Comparison of ENCODE assay signal across 9 mouse cellular contexts in the genomic region with DNA sequence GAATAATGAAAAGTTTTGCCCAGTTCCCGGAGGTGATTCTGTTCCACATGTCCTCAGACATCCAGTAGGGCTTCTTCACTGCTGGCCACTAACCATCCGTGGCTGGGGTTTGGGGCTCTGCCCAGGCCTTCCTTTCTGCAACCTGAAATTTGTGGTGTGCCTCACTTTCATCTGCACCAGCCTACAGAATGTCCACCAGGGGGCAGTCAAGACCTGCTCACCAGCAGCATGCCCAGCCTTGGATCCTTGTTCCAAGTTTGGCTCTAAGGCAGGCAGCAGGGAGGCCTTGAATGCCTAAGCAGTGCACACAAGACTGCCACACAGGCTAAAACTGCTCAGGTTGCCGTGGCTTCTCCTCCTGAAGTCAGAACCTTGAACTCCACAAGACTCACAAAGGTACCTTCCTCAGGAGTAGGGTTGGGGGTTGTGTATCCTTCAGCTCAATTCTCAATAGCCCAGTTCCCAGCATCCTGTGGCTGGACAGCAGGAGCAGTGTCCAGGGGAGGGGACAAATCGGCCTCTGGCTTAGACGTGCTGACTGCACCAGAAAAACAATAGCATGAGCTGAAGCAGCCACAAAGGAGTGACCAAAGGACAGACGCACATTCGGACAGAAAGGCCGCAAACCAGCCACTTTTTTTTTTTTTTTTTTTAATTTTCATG. TPM values are rescaled to one million over a fixed set of nuclear protein-coding genes. Genes with fewer than 3 reads are reported as not detected.
DNase-seq lines count a peak whose midpoint lies in the region; ATAC-seq lines count a peak whose summit lies in the region.
"Had no signal": no experiment of that assay in that cellular context is flagged by ENCODE, and none has a peak within 500 bp of the region (broad histone marks: within the 10 kb centered on the region; RNA-seq: fewer than 3 reads in every experiment).

No protein-coding gene starts in this region.

- DNase-seq in CD8-positive naive resting alpha-beta T cell, adult 2 months (ENCODE audit: low read depth in 2 of 2, low spot score in 2 of 2) = peak; percentile 81 to 83
- peak; percentile 78 for DNase-seq in c-Kit-positive CD71-negative TER-119-negative erythroid progenitor cells, embryonic 14.5 days (ENCODE audit: low read depth)
- peak; percentile 92 for DNase-seq in forebrain, embryonic 11.5 days (ENCODE audit: low spot score)
- peak; percentile 91 for DNase-seq in kidney, postnatal 14 days
- DNase-seq in natural killer cell, adult 2 months (ENCODE audit: low spot score in 2 of 2) = peak; percentile 77 to 84

- peak overlapping the region; percentile 31; the same call in 1 of the 2 replicates for H3K9ac ChIP-seq in forebrain, embryonic 11.5 days (ENCODE audit: low read length)
- H3K9ac ChIP-seq in heart, embryonic 15.5 days = no peak overlapping the region
- no peak overlapping the region for H3K9ac ChIP-seq in liver, embryonic 12.5 days
- H3K9ac ChIP-seq in stomach, embryonic 14.5 days (replicated peaks; ENCODE audit: low read depth, low read length) = no peak overlapping the region

- no peaks in the 10 kb centered on the region; the same call in 1 of the 2 replicates for H3K4me1 ChIP-seq in forebrain, embryonic 11.5 days (replicated peaks; ENCODE audit: control insufficient read depth, insufficient read depth, low read length)
- peaks cover 8% of the 10 kb centered on the region for H3K4me1 ChIP-seq in heart, embryonic 15.5 days (replicated peaks)
- H3K4me1 ChIP-seq in liver, embryonic 12.5 days = 0 out of 2 replicates have a peak, but pooled peaks cover 6% of the 10 kb centered on the region
- no peaks in the 10 kb centered on the region for H3K4me1 ChIP-seq in stomach, embryonic 14.5 days (ENCODE audit: control insufficient read depth, insufficient read depth, low read length)

- no peaks in the 10 kb centered on the region for H3K9me3 ChIP-seq in forebrain, embryonic 11.5 days (ENCODE audit: control insufficient read depth, low read length)
- H3K9me3 ChIP-seq in heart, embryonic 15.5 days (replicated peaks) = no peaks in the 10 kb centered on the region
- no peaks in the 10 kb centered on the region for H3K9me3 ChIP-seq in liver, embryonic 12.5 days (replicated peaks)
- no peaks in the 10 kb centered on the region for H3K9me3 ChIP-seq in stomach, embryonic 14.5 days (ENCODE audit: control insufficient read depth, low read depth, low read length)

- peak; percentile 87 for ATAC-seq in forebrain, embryonic 11.5 days (replicated peaks; ENCODE audit: low FRiP score)
- peak; percentile 44 for ATAC-seq in heart, embryonic 15.5 days (replicated peaks; ENCODE audit: insufficient number of reproducible peaks, insufficient read depth, low FRiP score, low read depth)
- 0 out of 2 replicates have a peak, but pooled peaks have one; percentile 46 for ATAC-seq in liver, embryonic 12.5 days
- ATAC-seq in stomach, embryonic 14.5 days (ENCODE audit: insufficient number of reproducible peaks, insufficient read depth, low FRiP score, low read depth) = peak; percentile 81; the same call in 1 of the 2 replicates

- no peak overlapping the region for H3K27ac ChIP-seq in forebrain, embryonic 11.5 days (ENCODE audit: low read depth, low read length)
- 0 out of 2 replicates have a peak overlapping the region, but pooled peaks have one; percentile 14 for H3K27ac ChIP-seq in heart, embryonic 15.5 days
- no peak overlapping the region for H3K27ac ChIP-seq in liver, embryonic 12.5 days
- H3K27ac ChIP-seq in stomach, embryonic 14.5 days (ENCODE audit: low read length) = no peak overlapping the region; the same call in 1 of the 2 replicates
- H3K27ac ChIP-seq: macrophage had no signal

- H3K36me3 ChIP-seq in forebrain, embryonic 11.5 days (ENCODE audit: control insufficient read depth, insufficient read depth, low read length) = no peaks in the 10 kb centered on the region
- H3K36me3 ChIP-seq in heart, embryonic 15.5 days = no peaks in the 10 kb centered on the region; the same call in 1 of the 2 replicates
- 0 out of 2 replicates have a peak, but pooled peaks cover under 1% of the 10 kb centered on the region for H3K36me3 ChIP-seq in liver, embryonic 12.5 days
- no peaks in the 10 kb centered on the region for H3K36me3 ChIP-seq in stomach, embryonic 14.5 days (ENCODE audit: control insufficient read depth, insufficient read depth, low read length)

- H3K27me3 ChIP-seq in forebrain, embryonic 11.5 days (ENCODE audit: control insufficient read depth, insufficient read depth, low read length) = no peaks in the 10 kb centered on the region
- no peaks in the 10 kb centered on the region for H3K27me3 ChIP-seq in heart, embryonic 15.5 days
- no peaks in the 10 kb centered on the region for H3K27me3 ChIP-seq in liver, embryonic 12.5 days (replicated peaks)
- H3K27me3 ChIP-seq in stomach, embryonic 14.5 days (ENCODE audit: control insufficient read depth, insufficient read depth, low read length) = no peaks in the 10 kb centered on the region

- 29% methylated on average over 8 of the region's 8 CpGs for WGBS in forebrain, embryonic 11.5 days
- WGBS in heart, embryonic 15.5 days = 43% methylated on average over 8 of the region's 8 CpGs
- 44% methylated on average over 8 of the region's 8 CpGs for WGBS in liver, embryonic 12.5 days (ENCODE audit: insufficient replicate concordance)
- 48% methylated on average over 8 of the region's 8 CpGs for WGBS in stomach, embryonic 14.5 days

- H3K4me2 ChIP-seq in forebrain, embryonic 11.5 days (ENCODE audit: low read depth, low read length, severe bottlenecking) = no peak overlapping the region
- no peak overlapping the region for H3K4me2 ChIP-seq in heart, embryonic 15.5 days
- H3K4me2 ChIP-seq in liver, embryonic 12.5 days = no peak overlapping the region
- H3K4me2 ChIP-seq in stomach, embryonic 14.5 days (replicated peaks; ENCODE audit: low read depth, low read length) = no peak overlapping the region

- no peak overlapping the region for H3K4me3 ChIP-seq in forebrain, embryonic 11.5 days (ENCODE audit: low read depth, low read length)
- no peak overlapping the region for H3K4me3 ChIP-seq in heart, embryonic 15.5 days
- no peak overlapping the region for H3K4me3 ChIP-seq in liver, embryonic 12.5 days
- H3K4me3 ChIP-seq in stomach, embryonic 14.5 days (ENCODE audit: low read depth, low read length) = no peak overlapping the region

RNA-seq across cellular contexts. Expression of a gene that starts 9.0 kb away (rescaled TPM):
- 4.8 TPM in 2 replicates for polyA plus RNA-seq in forebrain, embryonic 11.5 days (2014; fragmentation: Nextera tagmentation; extraction: Ambion mirVana)
- 1.9 and 2.5 TPM in 2 replicates for polyA plus RNA-seq in heart, embryonic 15.5 days (2015; fragmentation: Nextera tagmentation; extraction: Ambion mirVana)
- 2.0 and 2.1 TPM in 2 replicates for polyA plus RNA-seq in liver, embryonic 12.5 days (2016; fragmentation: Nextera tagmentation; extraction: Ambion mirVana)
- 4.1 and 4.8 TPM in 2 replicates for polyA plus RNA-seq in stomach, embryonic 14.5 days (2014; fragmentation: Nextera tagmentation; extraction: Ambion mirVana)

RNA-seq across cellular contexts. Expression of a gene that starts 9.2 kb away (rescaled TPM):
- polyA plus RNA-seq in forebrain, embryonic 11.5 days (2014; fragmentation: Nextera tagmentation; extraction: Ambion mirVana) = 130 and 137 TPM in 2 replicates
- 117 and 120 TPM in 2 replicates for polyA plus RNA-seq in heart, embryonic 15.5 days (2015; fragmentation: Nextera tagmentation; extraction: Ambion mirVana)
- polyA plus RNA-seq in liver, embryonic 12.5 days (2016; fragmentation: Nextera tagmentation; extraction: Ambion mirVana) = 107 and 109 TPM in 2 replicates
- polyA plus RNA-seq in stomach, embryonic 14.5 days (2014; fragmentation: Nextera tagmentation; extraction: Ambion mirVana) = 174 and 183 TPM in 2 replicates

RNA-seq across cellular contexts. Expression of a gene that starts 28.6 kb away (rescaled TPM):
- 7.2 and 9.7 TPM in 2 replicates for polyA plus RNA-seq in forebrain, embryonic 11.5 days (2014; fragmentation: Nextera tagmentation; extraction: Ambion mirVana)
- polyA plus RNA-seq in heart, embryonic 15.5 days (2015; fragmentation: Nextera tagmentation; extraction: Ambion mirVana) = 16.3 and 18.6 TPM in 2 replicates
- polyA plus RNA-seq in liver, embryonic 12.5 days (2016; fragmentation: Nextera tagmentation; extraction: Ambion mirVana) = 10.3 TPM in 2 replicates
- 6.5 and 6.7 TPM in 2 replicates for polyA plus RNA-seq in stomach, embryonic 14.5 days (2014; fragmentation: Nextera tagmentation; extraction: Ambion mirVana)

RNA-seq across cellular contexts. Expression of a gene that starts 38.8 kb away (rescaled TPM):
- 2.4 and 3.1 TPM in 2 replicates for polyA plus RNA-seq in forebrain, embryonic 11.5 days (2014; fragmentation: Nextera tagmentation; extraction: Ambion mirVana)
- 0.43 and 2.4 TPM in 2 replicates for polyA plus RNA-seq in heart, embryonic 15.5 days (2015; fragmentation: Nextera tagmentation; extraction: Ambion mirVana)
- polyA plus RNA-seq in liver, embryonic 12.5 days (2016; fragmentation: Nextera tagmentation; extraction: Ambion mirVana) = 0.24 TPM in 1 of 2 replicates, not detected in the other
- 25.1 and 25.9 TPM in 2 replicates for polyA plus RNA-seq in stomach, embryonic 14.5 days (2014; fragmentation: Nextera tagmentation; extraction: Ambion mirVana)
- polyA plus RNA-seq: macrophage had no signal
